Mouse (Mus musculus) mature B cell (primary cell): ENCODE data around the gene March4.

ENCODE experiments used
- in situ Hi-C: fragments of 300-500 bp; cut with MboI; formaldehyde crosslinking; loops from 2 replicates; pipeline ENCODE4 v1.14.3; 2019

March4 gene

DNA sequence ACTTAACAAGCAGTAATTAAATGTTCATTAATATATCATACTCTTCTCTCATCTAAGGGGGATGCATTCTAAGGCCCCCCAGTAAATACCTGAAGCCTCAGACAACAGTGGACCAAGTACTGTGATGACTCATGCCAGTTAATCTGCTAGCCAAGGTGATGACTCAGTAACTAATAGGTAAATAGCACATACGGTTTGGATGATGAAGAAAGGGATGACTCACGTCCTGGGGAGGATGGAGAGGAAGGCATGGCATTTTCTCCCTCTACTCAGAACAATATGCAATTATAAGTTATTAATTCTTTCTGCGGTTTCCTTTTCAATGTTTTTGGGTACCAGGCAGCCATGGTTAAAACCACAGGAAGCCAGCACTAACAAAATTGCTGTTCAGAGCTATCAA, 87.0 kb downstream of the March4 start:
- in situ Hi-C loops, result no loop called here

DNA sequence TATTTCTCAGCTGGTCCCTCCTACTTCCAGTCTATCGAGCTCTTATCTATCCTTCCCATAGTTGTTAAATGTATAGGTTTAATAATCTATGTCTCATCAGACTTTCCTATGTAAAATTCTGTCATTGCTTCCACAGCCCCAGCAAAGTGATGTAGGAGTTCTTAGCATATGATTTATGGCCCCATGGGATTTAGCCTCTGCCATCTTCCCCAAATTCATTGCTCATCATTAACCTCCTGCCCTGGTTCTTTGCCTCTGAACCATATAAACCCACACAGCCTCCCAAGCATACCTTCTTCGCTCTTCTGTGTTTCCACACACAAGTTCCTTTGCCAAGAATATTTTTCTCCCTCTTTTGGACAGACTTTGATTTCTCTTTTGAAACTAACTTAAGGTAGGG, 94.0 kb downstream of the March4 start:
- in situ Hi-C loops, result no loop called here

DNA sequence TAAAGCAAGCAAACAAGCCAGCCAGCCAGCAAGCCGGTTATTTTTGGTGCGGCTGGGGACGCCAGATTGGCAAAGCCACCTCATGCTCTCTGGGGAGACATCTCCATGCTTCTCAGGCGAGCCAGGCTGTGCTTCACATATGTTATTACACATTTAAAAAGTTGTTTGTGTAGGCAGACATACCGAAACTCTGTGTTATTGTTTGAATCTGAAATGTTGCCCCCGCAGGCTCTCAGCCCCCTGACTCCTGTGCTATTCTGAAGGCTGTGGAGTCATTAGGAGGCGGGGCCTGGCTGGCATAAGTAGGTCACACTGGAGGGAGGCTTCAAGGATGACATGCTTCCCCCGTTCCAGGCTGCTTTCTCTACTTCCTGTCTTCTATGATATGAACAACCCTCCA, 97.6 kb downstream of the March4 start:
- in situ Hi-C loops, result no loop called here

DNA sequence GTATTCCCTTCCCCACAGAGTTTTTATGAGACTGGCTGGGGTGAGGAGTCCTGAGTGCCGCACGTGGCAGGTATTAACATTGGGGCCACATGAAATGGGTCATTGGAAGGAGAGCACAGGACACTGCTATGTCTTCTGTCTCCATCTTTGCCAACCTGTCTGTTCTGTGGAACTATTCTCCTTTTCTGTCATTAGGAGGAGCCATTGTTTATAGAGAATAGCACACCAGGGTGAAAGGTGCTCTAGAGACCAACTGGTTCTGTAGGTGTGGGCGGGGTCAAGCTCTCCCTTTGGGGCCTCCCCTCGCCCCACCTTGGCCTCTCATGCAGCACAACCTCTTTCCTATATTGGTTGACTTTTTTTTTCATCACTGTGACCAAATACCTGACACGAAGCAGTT, 99.8 kb downstream of the March4 start:
- in situ Hi-C loops, result no loop called here

DNA sequence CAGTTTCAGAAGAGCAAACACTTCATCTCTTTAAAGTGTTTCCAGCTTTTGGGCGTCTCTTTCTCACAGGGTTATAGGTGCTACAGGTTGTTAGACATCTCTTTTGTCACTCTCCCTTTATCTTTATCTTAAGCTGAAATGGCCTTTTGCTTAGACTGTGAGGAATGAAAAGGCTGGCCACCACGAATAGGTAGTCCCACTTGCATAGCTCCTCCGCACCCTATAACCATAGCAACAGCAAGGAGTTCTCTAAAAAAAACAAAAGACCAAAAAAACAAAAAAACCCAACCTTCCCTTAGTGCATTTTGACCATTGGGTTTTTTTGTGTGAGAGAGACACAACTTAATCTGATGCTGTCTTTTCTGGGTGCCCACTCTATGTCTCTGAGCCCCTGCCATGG, 102.2 kb downstream of the March4 start:
- in situ Hi-C loops, result no loop called here

DNA sequence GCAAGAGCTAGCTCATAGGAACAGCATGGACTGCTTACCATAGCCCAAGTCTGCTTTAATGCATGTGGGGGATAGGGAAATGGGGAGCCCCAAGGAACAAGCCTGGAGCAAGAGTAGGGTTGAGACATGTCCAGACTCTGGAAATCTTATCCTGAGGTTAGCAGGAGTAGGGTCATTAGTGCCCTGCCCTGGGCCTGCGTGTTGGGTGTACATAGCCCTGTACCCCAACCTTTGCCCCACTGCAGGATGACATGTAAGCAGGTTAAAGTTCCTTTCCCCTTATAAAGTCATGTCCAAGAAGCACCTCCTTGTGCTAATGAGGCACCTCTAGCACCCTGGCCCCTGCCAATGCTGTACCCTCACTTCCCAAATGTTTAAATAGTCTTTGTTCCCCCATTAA, 104.2 kb downstream of the March4 start:
- in situ Hi-C loops, result no loop called here

DNA sequence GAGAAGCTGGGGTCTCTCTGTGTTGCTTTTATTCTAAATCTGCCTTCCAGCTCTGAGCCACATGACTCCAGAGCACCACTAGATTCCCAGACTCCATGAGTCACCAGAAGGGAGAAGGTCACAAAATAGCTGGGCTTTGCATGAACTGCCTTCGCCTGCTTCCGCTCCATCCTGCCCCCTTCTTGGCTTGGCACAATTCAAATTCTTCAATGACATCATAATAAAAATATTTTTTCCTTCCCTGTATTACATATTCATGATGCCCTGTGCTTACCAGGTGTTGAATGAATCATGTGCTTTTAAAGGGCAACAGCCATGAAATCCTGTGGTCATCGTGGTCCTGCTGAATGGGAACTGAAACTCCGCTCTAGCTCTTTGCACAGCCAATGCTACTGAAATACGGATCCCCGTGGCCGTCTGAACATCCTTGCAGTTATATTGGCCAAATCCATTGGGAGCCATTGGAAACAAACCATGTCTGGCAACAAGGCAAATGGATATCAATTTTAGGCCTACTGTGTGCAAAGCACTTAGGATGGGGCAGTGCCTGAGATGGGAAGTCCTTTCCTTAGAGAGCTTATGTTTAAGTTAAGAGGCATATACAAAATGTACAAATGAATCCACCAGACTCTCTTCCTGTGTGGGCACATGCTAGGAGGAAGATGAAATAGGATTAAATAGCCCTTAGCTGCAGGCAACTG, 107.5 kb downstream of the March4 start:
- in situ Hi-C loops, result no loop called here

DNA sequence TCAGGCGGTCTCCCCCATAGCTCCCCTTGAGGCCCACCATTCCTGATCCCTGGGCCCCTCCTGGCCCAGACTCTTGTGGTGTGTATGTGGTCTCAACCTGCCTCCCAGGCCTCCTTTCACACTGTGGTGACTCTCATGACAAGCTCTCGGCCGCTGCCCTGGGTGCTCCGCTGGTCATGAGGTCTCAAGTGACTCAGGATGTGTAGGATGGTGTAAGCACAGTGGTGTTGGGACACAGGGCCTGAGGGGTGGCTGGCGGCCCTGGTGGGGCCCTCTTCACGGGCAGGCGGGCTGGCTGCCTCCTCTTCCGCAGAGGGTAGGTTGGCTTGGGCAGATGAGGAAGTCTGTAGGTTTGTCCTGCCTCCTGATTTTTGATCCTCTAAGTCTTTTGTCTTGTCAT, 108.2 kb downstream of the March4 start:
- in situ Hi-C loops, result no loop called here

DNA sequence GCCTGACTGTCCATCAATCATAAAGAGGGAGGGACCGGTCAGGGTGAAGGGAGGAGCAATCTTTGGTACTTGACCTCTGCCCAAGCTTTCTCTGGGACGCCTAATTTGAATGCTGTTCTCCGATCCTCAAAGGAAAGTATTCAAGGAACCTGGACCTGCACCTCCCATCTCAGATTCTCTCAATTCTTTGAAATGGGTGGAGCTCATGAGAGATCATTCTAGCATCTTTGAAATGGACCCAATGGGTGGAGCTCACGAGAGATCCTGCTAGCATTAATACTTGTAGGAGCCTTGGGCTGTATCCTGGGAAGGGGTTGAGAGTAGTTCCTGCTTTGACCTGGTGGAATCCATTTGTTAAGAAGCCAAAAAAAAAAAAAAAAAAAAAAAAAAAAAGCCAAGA, 110.3 kb downstream of the March4 start:
- in situ Hi-C loops, result no loop called here

DNA sequence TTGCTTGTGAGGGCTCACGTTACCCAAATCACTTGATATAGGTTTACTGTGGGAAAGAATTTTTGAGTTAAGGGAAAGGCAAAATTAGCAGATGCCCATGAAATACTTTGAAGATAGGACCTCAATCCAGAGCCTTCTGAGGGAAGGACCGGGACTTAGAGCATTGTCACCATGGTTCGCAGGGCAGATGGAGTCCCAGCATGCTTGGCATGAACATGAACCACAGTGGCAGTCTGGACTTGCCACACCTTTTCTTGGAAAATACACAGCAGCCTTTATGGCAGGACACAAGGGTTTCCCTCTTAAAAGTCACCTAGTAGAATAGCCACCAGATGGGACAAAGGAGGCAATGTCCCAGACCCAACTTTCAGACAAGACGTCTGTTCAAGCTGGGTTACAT, 114.6 kb downstream of the March4 start:
- in situ Hi-C loops, result no loop called here

DNA sequence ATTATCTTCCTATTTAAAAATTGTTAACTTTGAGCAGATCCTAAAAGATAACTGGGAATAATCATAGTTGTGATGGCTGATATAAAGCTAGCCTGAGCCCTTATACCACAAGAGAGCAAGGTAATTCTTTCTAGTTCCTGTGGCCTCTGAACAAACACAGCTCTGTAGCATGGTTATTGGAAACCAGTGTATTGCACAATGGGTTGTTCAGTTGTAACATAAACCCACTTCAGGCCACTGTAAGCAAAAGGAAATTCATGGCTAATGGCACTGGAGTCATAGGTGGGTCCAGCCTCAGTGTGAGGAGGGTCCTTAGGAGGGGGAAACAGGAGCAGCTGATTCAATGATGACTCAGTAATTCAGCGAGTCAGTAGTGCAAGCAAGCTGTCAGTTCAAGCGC, 116.5 kb downstream of the March4 start:
- in situ Hi-C loops, result no loop called here

DNA sequence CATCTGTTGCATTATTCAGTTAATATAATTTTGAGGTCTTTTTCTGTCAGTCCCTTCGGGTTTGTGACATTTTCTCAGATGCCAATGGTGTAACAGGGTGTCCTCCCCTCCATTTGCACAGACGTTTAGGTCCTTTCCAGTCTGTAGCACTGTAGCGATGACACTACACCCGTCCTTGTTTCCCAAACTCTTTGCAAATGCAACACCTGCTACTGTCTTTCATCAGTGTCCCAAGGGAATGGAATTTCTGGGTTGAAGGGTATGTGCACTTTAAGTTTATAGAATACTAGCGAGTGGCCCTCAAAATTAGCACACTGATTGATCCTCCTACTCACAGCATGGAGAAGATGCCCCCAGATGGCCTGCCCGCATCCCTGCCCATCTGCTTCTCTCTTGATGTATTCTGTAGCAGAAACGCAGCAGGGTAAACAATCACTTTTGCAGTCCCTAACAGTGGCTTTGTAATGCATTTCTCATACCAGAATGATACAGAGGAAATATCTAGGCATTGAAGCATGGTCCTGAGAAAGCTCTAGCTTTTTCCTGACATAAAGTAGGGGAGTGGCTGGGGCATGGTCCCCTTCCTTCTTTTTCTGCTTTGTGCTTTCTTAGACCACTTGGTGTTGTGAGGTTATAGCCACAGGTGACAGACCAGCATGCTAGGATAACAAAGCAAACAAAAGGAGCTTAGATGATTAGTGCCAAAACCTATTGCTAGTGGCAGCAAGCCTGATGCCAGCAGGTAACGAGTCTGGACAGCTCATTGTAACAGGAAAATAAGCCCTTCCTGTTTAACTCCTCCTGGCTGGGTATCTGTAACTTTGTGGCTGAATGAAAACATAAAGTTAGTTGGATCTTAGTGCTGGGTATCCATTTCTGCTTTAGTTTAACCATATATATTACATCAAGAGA, 117.7 kb downstream of the March4 start:
- in situ Hi-C loops, result no loop called here

DNA sequence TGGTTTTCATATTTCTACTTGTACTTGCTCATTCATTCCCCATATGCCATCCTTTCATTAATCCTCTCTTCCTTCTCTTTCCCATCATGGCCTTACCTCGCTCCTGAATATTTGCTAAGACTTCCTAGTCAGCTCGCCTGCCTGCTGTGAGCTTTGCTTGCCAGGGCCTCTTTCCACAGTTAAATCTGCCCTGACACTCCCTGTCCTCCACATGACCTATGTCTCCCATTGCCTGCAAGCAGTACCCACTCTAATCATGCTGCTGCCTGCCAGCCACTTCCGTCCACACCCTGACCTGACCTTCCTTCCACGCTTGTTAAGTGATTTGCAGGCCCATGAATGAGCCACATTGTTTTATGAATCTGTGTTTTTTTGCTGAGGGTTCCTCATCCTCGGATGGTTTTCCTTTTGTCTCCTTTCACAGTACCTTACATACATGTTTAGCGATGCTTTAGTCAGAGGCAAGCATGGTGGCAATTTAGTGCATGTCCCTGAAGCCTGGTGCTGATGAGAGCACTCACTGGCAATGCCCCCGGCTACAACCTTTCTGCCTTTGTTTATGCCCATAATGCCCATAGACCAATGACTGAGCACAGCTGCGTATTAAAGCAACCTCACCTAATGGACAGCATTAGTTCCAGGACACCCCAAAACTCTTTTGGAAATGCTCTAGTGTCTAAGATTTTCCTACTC, 122.0 kb downstream of the March4 start:
- in situ Hi-C loops, result no loop called here

DNA sequence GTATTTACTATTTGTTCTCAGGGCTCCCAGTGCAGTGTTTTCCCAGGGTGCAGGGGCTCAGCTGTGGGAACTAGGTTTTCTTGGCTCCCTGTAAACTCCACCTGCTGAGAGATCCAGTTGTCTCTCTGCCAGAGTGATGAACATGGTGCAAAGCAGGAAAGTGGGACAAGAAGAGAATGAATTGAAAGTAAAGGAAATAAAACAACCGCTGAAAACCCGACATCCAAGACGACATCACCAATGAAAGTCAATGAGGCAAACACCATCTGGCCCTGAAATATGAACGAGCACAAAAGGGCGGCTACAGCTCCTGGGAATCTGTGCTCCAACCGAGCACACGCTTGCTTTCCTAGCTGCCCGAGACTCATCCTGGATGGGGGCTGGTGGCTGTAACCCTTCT, 122.6 kb downstream of the March4 start:
- in situ Hi-C loops, result no loop called here

DNA sequence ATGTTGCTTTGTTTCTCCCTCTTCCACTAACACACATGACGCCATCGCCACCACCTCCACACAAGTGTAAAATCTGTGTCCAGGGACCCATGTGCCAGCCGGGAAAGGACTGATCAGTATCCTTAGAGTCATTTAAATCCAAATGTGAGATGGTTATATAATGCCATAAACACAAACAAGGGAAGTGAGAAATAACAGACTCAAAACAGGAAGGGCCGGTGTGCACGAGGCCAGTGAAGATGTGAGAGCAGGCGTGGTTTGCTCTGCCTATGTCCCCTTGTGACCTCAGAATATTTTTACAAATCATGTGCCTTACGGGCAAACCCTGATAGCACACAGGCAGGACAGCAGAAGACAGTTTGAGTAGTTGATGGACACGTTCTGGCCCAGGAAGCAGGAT, 123.5 kb downstream of the March4 start:
- in situ Hi-C loops, result no loop called here

DNA sequence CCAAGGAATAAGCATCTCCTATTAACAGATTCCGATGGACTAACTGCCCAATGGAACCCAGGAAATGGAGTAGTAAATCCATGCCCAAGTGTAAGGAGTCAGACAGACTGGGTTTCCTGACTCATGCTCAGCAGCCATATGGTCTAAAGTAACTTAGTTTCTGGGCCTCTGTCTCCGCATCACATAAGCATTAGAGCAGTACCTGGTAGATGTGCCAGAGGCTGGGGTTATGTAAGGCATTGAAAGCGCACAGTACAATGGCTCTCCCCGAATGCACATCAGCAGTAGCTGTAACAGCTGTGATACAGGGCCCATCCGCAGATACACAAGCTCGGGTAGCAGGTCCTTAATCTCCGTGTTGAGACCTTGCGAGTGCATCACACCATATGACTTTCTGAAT, 125.6 kb downstream of the March4 start:
- in situ Hi-C loops, result no loop called here

DNA sequence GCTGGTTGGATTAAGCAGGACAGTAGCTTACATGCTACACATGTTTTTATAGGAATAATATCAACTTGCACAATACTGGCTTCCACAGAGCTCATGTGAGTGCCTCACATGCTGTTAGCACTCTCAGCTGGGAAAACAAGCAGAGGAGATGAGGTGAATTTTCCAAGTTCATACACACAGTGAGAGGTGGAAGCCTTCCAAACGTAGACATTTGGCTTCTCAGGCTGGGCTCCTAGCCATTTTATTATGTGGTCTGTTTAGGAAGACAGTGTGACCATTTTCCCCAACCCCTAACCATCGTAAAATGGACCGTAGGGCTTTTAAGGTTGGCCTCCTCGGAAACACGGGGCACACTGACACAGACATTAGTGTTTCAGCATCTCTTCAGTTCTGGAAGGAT, 126.8 kb downstream of the March4 start:
- in situ Hi-C loops, result no loop called here

DNA sequence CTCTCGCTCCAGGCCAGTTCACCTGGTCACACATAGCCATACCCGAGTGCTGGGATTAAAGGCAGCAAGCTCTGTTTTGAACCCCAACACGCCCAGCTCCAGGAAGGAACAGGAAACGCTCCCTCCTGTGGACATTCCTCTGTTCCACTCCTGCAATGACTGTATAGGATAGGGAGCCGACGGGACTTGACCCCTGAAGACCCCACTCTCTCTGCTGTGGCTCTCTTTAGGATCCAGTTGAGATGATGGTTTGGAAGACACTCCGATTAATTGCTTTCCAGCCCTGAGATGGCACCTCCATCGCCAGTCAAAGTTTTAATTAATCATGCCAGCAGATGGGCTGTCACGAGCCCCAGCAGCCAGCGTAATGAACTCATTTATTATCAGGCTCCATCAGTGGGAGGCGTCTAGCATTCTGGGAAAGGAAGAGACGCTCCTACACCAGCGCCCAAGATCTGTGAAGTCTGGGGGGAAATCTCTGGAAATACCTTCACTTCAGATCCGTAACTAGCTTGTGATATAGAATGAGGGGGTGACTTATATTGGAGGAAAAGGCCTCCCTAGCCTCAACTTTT, 130.1 kb downstream of the March4 start:
- in situ Hi-C loops, result no loop called here

DNA sequence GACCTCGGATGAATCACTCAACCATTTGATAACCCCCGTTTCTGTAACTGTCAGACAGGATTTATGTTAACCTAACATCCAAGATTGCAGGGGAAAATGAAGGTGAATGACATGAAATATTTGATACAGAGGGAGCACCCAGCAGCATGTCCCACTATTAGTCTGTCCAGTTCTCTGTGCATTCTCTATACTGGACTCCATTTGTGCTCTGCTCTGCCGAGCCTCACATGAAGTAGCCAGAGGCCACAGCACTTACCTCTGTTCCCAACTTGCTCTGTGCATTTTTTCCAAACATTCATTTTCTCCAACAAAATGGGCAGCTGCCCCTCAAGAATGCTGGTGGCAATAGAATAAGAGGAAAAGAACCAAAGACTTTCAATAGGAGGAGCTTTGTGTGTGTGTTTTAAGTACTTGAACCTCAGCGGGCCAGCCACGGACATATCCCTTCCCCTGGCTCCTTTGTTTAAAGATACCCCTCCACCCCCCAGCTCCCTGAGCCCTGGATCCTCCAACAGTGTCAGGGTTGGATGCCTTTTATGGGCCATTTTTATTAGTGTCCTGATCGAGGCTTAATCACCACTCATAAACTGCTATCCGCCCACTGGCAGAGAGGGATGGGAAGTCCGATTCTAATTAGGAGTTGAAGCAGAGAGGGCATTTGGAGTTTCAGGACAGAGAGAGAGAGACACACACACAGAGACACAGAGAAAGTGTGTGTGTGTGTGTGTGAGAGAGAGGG, 135.2 kb downstream of the March4 start:
- in situ Hi-C loops, result no loop called here

DNA sequence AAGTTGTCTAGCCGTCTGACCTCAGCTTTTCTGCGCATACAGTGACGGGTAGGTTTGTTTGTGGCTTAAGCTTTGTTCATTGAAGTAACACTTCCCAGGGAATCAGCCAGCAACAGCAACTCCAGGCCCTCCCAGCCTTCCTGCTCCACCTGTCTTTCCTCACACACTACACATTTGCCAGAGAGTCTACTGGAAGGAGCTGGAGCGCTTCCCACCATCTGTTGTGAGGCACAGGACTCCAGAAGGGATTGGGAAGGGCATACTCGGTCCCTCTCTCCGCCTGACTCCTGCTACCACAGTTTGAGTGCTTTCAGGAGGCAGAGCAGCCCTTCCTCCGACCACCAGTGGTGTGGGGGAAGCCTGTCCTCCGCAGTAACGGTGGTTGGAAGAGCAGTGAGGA, 136.1 kb downstream of the March4 start:
- in situ Hi-C loops, result no loop called here

DNA sequence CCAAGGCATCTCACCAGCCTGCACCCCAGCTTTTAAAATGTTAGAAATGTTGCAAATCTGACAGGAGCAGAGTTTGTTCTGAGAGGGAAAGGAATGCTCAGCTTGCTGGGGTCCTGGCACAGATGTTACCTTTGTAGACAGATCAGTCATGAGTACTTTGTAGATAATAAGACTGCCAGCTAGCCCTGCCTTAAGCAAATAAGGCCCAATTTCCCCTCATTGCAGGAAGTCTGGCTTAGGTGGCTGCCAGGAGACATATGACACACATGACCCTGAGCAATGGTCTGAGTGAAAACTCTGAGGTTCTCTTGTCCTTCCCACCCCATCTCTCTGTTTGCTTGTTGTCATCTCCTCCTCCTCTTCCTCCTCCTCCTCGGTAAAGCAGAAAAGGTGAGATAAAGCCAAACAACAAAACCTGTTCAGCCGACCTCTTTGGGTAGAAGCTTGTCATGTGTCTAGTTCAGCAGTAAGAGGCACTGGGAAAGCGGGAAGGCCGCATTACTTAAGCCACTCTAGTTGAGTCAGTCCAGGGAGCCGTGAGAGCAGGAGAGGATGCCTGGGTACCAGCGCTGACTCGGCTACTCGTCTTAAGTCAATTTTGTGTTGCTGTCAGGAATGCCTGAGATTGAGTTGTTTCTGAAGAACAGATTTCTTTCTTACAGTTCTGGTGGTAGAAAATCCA, 136.9 kb downstream of the March4 start:
- in situ Hi-C loops, result no loop called here
